Mouse (Mus musculus) layer of hippocampus, postnatal 14 days (tissue): ENCODE measurements around the gene Cfap46. TPM values are rescaled to one million over a fixed set of nuclear protein-coding genes. Genes with fewer than 3 reads are reported as not detected.

Experiments used
- DNase-seq, 2 experiments: peaks; one replicate each; pipeline ENCODE4 v3.0.0; 2021 to 2022; ENCODE audit warnings: low spot score in 2 of 2, mixed read lengths in 1 of 2
- total RNA-seq, 2 experiments: library from RNA; stranded (reverse); gene quantifications; 2 replicates each; pipeline ENCODE4 v1.2.3; 2021

Cfap46 gene
- total RNA-seq, 2 experiments from 2014 or later: 2.2 to 3.3 TPM

GRCm38 (mm10) chr7:139581801-139582571 is 101.6 kb downstream of the Cfap46 start:
- DNase-seq: no peak

- no peak for DNase-seq
Measured at GRCm38 (mm10) chr7:139580851-139581775, 102.5 kb downstream of the Cfap46 start.

- DNase-seq: no peak
Measured at GRCm38 (mm10) chr7:139579261-139579905, 104.2 kb downstream of the Cfap46 start.

GRCm38 (mm10) chr7:139576064-139576686 is 107.4 kb downstream of the Cfap46 start:
- no peak for DNase-seq

GRCm38 (mm10) chr7:139572665-139573064 is 111.0 kb downstream of the Cfap46 start:
- no peak for DNase-seq

- DNase-seq: no peak
Measured at GRCm38 (mm10) chr7:139570788-139571187, 112.8 kb downstream of the Cfap46 start.

GRCm38 (mm10) chr7:139566533-139566932 is 117.1 kb downstream of the Cfap46 start:
- no peak for DNase-seq

- DNase-seq: no peak
Measured at GRCm38 (mm10) chr7:139565998-139566397, 117.6 kb downstream of the Cfap46 start.

GRCm38 (mm10) chr7:139564161-139564560 is 119.5 kb downstream of the Cfap46 start:
- DNase-seq: no peak

- no peak for DNase-seq
Measured at GRCm38 (mm10) chr7:139563425-139563824, 120.2 kb downstream of the Cfap46 start.

GRCm38 (mm10) chr7:139559659-139560058 is 124.0 kb downstream of the Cfap46 start:
- DNase-seq: no peak

- DNase-seq: no peak
Measured at GRCm38 (mm10) chr7:139556746-139557526, 126.7 kb downstream of the Cfap46 start.

- no peak for DNase-seq
Measured at GRCm38 (mm10) chr7:139556331-139556730, 127.3 kb downstream of the Cfap46 start.

- DNase-seq: no peak
Measured at GRCm38 (mm10) chr7:139551519-139551918, 132.1 kb downstream of the Cfap46 start.

Other genes starting within 250 kb of the Cfap46 start
- gene Nkx6-2, start 101.0 kb downstream of the Cfap46 start, total RNA-seq: 1 to 10 TPM; 4.9 to 6.1 TPM
- gene Adgra1, start 150.4 kb upstream of the Cfap46 start, total RNA-seq: 10 to 100 TPM; 43.6 to 61.8 TPM
- 10 to 100 TPM; 78.2 to 96.6 TPM for gene Kndc1, start 210.9 kb upstream of the Cfap46 start, total RNA-seq